Comparison of ENCODE assay signal across 10 mouse cellular contexts in genomic region chr7:43563300-43563699, GRCm38 (mm10). TPM values are rescaled to one million over a fixed set of nuclear protein-coding genes. Genes with fewer than 3 reads are reported as not detected.
DNase-seq lines count a peak whose midpoint lies in the region; ATAC-seq and TF ChIP-seq lines count a peak whose summit lies in the region.
"Had no signal": no experiment of that assay in that cellular context is flagged by ENCODE, and none has a peak within 500 bp of the region (broad histone marks: within the 10 kb centered on the region; RNA-seq: fewer than 3 reads in every experiment).

No protein-coding gene starts in this region.

- H3K27me3 ChIP-seq in heart, adult 2 months (ENCODE audit: control insufficient read depth, insufficient read depth, low read length): no peaks in the 10 kb centered on the region
- no peaks in the 10 kb centered on the region for H3K27me3 ChIP-seq in embryonic facial prominence, embryonic 11.5 days (ENCODE audit: control insufficient read depth, insufficient read depth, low read length)
- H3K27me3 ChIP-seq in hindbrain, embryonic 16.5 days (replicated peaks; ENCODE audit: control insufficient read depth, insufficient read depth, low read length): no peaks in the 10 kb centered on the region
- no peaks in the 10 kb centered on the region for H3K27me3 ChIP-seq in midbrain, embryonic 14.5 days (ENCODE audit: control insufficient read depth, insufficient read depth, low read length)

- no peak overlapping the region for H3K9ac ChIP-seq in heart, adult 2 months (ENCODE audit: low read depth, low read length)
- H3K9ac ChIP-seq in embryonic facial prominence, embryonic 11.5 days (replicated peaks; ENCODE audit: low read length): peak overlapping the region; percentile 85
- H3K9ac ChIP-seq in hindbrain, embryonic 16.5 days (ENCODE audit: low read depth, low read length): peak overlapping the region; percentile 85
- peak overlapping the region; percentile 63 for H3K9ac ChIP-seq in midbrain, embryonic 14.5 days (replicated peaks; ENCODE audit: low read length)

- no peak for TF ChIP-seq POLR2A in heart, adult 2 months (IDR thresholded peaks at IDR 0.05; ENCODE audit: insufficient read depth, low read depth, low read length)

- ATAC-seq in embryonic facial prominence, embryonic 11.5 days (replicated peaks; ENCODE audit: insufficient number of reproducible peaks, low FRiP score, low TSS enrichment, low read depth): no peak
- ATAC-seq in hindbrain, embryonic 16.5 days: no peak
- ATAC-seq in midbrain, embryonic 14.5 days (ENCODE audit: low FRiP score, low TSS enrichment): no peak
- ATAC-seq in erythroblast, adult 5-6 weeks (replicated peaks; ENCODE audit: low FRiP score, poor library complexity, severe bottlenecking): no peak

- TF ChIP-seq EP300 in heart, adult 2 months (IDR thresholded peaks at IDR 0.05; ENCODE audit: insufficient read depth, low read depth, low read length): no peak

- no peaks in the 10 kb centered on the region for H3K9me3 ChIP-seq in embryonic facial prominence, embryonic 11.5 days (replicated peaks; ENCODE audit: control insufficient read depth, low read length)
- H3K9me3 ChIP-seq in hindbrain, embryonic 16.5 days (ENCODE audit: control insufficient read depth, low read length): no peaks in the 10 kb centered on the region
- no peaks in the 10 kb centered on the region for H3K9me3 ChIP-seq in midbrain, embryonic 14.5 days (ENCODE audit: control insufficient read depth, low read length)

- WGBS in heart, adult 2 months: 48% methylated on average over 6 of the region's 6 CpGs
- 55% methylated on average over 6 of the region's 6 CpGs for WGBS in embryonic facial prominence, embryonic 11.5 days
- WGBS in hindbrain, embryonic 16.5 days: 66% methylated on average over 6 of the region's 6 CpGs
- 51% methylated on average over 6 of the region's 6 CpGs for WGBS in midbrain, embryonic 14.5 days

- H3K36me3 ChIP-seq in heart, adult 2 months (ENCODE audit: control insufficient read depth, insufficient read depth, low read length): no peaks in the 10 kb centered on the region
- no peaks in the 10 kb centered on the region; the same call in 1 of the 2 replicates for H3K36me3 ChIP-seq in embryonic facial prominence, embryonic 11.5 days (replicated peaks; ENCODE audit: control insufficient read depth, insufficient read depth, low read depth, low read length)
- H3K36me3 ChIP-seq in hindbrain, embryonic 16.5 days (ENCODE audit: control insufficient read depth, insufficient read depth, low read length): peaks cover 20% of the 10 kb centered on the region
- H3K36me3 ChIP-seq in midbrain, embryonic 14.5 days (ENCODE audit: control insufficient read depth, insufficient read depth, low read length): peaks cover 37% of the 10 kb centered on the region

- peaks cover 2% of the 10 kb centered on the region for H3K4me1 ChIP-seq in heart, adult 2 months (ENCODE audit: control insufficient read depth, insufficient read depth, low read length)
- H3K4me1 ChIP-seq in embryonic facial prominence, embryonic 11.5 days (ENCODE audit: control insufficient read depth, insufficient read depth, low read length): peaks cover 3% of the 10 kb centered on the region; the same call in 1 of the 2 replicates
- peaks cover 11% of the 10 kb centered on the region for H3K4me1 ChIP-seq in hindbrain, embryonic 16.5 days (ENCODE audit: control insufficient read depth, insufficient read depth, low read depth, low read length)
- peaks cover 15% of the 10 kb centered on the region for H3K4me1 ChIP-seq in midbrain, embryonic 14.5 days (ENCODE audit: control insufficient read depth, insufficient read depth, low read length)

- H3K4me3 ChIP-seq in heart, adult 2 months: peak overlapping the region; percentile 63; the same call in 1 of the 2 replicates
- H3K4me3 ChIP-seq in embryonic facial prominence, embryonic 11.5 days (ENCODE audit: low read depth, low read length): peak overlapping the region; percentile 70
- H3K4me3 ChIP-seq in hindbrain, embryonic 16.5 days (ENCODE audit: low read length): peak overlapping the region; percentile 81
- peak overlapping the region; percentile 66 for H3K4me3 ChIP-seq in midbrain, embryonic 14.5 days (replicated peaks; ENCODE audit: low read depth, low read length)

- H3K4me2 ChIP-seq in embryonic facial prominence, embryonic 11.5 days (ENCODE audit: low read depth, low read length): peak overlapping the region; percentile 71
- peak overlapping the region; percentile 83 for H3K4me2 ChIP-seq in hindbrain, embryonic 16.5 days (ENCODE audit: low read length)
- H3K4me2 ChIP-seq in midbrain, embryonic 14.5 days (ENCODE audit: low read length): peak overlapping the region; percentile 75

- no peak overlapping the region for H3K27ac ChIP-seq in heart, adult 2 months
- no peak overlapping the region for H3K27ac ChIP-seq in embryonic facial prominence, embryonic 11.5 days (replicated peaks; ENCODE audit: low read depth, low read length)
- H3K27ac ChIP-seq in hindbrain, embryonic 16.5 days (ENCODE audit: low read depth, low read length): peak overlapping the region; percentile 85; the same call in 1 of the 2 replicates
- H3K27ac ChIP-seq in midbrain, embryonic 14.5 days (replicated peaks; ENCODE audit: low read depth, low read length): peak overlapping the region; percentile 89; the same call in 1 of the 2 replicates

- DNase-seq in heart, adult 2 months: peak; percentile 15 to 26
- no peak for DNase-seq in heart, postnatal 4 days
- no peak for DNase-seq in embryonic facial prominence, embryonic 11.5 days (ENCODE audit: low spot score)
- DNase-seq in midbrain, embryonic 14.5 days: no peak
- no peak for DNase-seq in frontal cortex, postnatal 36 days (ENCODE audit: low spot score in 2 of 2)
- DNase-seq in frontal cortex, postnatal 25 days (ENCODE audit: low spot score in 2 of 2): no peak
- DNase-seq: cerebellum, adult 9-11 months had no signal

- intact Hi-C loops in heart, adult 2 months (cut with DNase I): loop anchor here (2.0 to 10.0 kb wide), 3 partner anchors 16 to 258 kb away; partner anchors contain the start of genes Ctu1 and Zfp719

- TF ChIP-seq CTCF in heart, adult 2 months (IDR thresholded peaks at IDR 0.05): no peak

- H3K79me2 ChIP-seq in heart, adult 2 months (replicated peaks; ENCODE audit: control insufficient read depth, insufficient read depth, low read length): no peaks in the 10 kb centered on the region

RNA-seq across cellular contexts. Expression of gene Zfp658, which starts 1.2 kb away (rescaled TPM):
- under 1 TPM; 0.86 to 0.93 TPM for total RNA-seq in heart, adult 2 months (2021)
- polyA plus RNA-seq in heart, adult 2 months (2012; rRNA removed): 0.70 and 1.0 TPM in 2 replicates
- total RNA-seq in heart, postnatal 4 days (2021): 1 to 10 TPM; 1.0 to 1.1 TPM
- 5.4 and 7.1 TPM in 2 replicates for polyA plus RNA-seq in embryonic facial prominence, embryonic 11.5 days (2014; fragmentation: Nextera tagmentation; extraction: Ambion mirVana)
- polyA plus RNA-seq in hindbrain, embryonic 16.5 days (2015; fragmentation: Nextera tagmentation; extraction: Ambion mirVana): 6.9 and 7.9 TPM in 2 replicates
- polyA plus RNA-seq in midbrain, embryonic 14.5 days (2014; fragmentation: Nextera tagmentation; extraction: Ambion mirVana): 7.0 and 10.3 TPM in 2 replicates
- total RNA-seq in erythroblast, adult 5-6 weeks (2015; ENCODE audit: low replicate concordance): 0.84 TPM in 1 of 2 replicates, not detected in the other
- 0.70 TPM in 1 of 2 replicates, not detected in the other for total RNA-seq in erythroblast, adult 5-6 weeks (2017; ENCODE audit: low replicate concordance)

RNA-seq across cellular contexts. Expression of gene Zfp719, which starts 16.1 kb away (rescaled TPM):
- total RNA-seq in heart, adult 2 months (2021): 1 to 10 TPM; 3.8 to 5.9 TPM
- polyA plus RNA-seq in heart, adult 2 months (2012; rRNA removed): 1.4 and 3.3 TPM in 2 replicates
- total RNA-seq in heart, postnatal 4 days (2021): 1 to 10 TPM; 9.4 to 10.0 TPM
- 19.3 and 19.6 TPM in 2 replicates for polyA plus RNA-seq in embryonic facial prominence, embryonic 11.5 days (2014; fragmentation: Nextera tagmentation; extraction: Ambion mirVana)
- polyA plus RNA-seq in hindbrain, embryonic 16.5 days (2015; fragmentation: Nextera tagmentation; extraction: Ambion mirVana): 14.4 and 16.2 TPM in 2 replicates
- 14.5 and 19.4 TPM in 2 replicates for polyA plus RNA-seq in midbrain, embryonic 14.5 days (2014; fragmentation: Nextera tagmentation; extraction: Ambion mirVana)
- total RNA-seq in erythroblast, adult 5-6 weeks (2015; ENCODE audit: low replicate concordance): 0.19 and 4.6 TPM in 2 replicates
- total RNA-seq in erythroblast, adult 5-6 weeks (2017; ENCODE audit: low replicate concordance): 1.1 and 2.2 TPM in 2 replicates

RNA-seq across cellular contexts. Expression of gene Cd33, which starts 19.1 kb away (rescaled TPM):
- total RNA-seq in heart, adult 2 months (2021): 1 to 10 TPM; 2.4 to 3.5 TPM
- 7.6 and 7.9 TPM in 2 replicates for polyA plus RNA-seq in heart, adult 2 months (2012; rRNA removed)
- total RNA-seq in heart, postnatal 4 days (2021): 1 to 10 TPM; 1.7 to 2.1 TPM
- 1.3 and 1.5 TPM in 2 replicates for polyA plus RNA-seq in embryonic facial prominence, embryonic 11.5 days (2014; fragmentation: Nextera tagmentation; extraction: Ambion mirVana)
- 1.3 and 1.9 TPM in 2 replicates for polyA plus RNA-seq in hindbrain, embryonic 16.5 days (2015; fragmentation: Nextera tagmentation; extraction: Ambion mirVana)
- polyA plus RNA-seq in midbrain, embryonic 14.5 days (2014; fragmentation: Nextera tagmentation; extraction: Ambion mirVana): 0.38 and 0.65 TPM in 2 replicates
- 20.8 and 23.8 TPM in 2 replicates for total RNA-seq in erythroblast, adult 5-6 weeks (2015; ENCODE audit: low replicate concordance)
- 9.1 and 12.0 TPM in 2 replicates for total RNA-seq in erythroblast, adult 5-6 weeks (2017; ENCODE audit: low replicate concordance)

RNA-seq across cellular contexts. Expression of gene Zfp819, which starts 43.7 kb away (rescaled TPM):
- total RNA-seq in heart, adult 2 months (2021): not detected
- polyA plus RNA-seq in heart, adult 2 months (2012; rRNA removed): not detected in 2 replicates
- total RNA-seq in heart, postnatal 4 days (2021): not detected
- polyA plus RNA-seq in embryonic facial prominence, embryonic 11.5 days (2014; fragmentation: Nextera tagmentation; extraction: Ambion mirVana): 0.14 and 0.67 TPM in 2 replicates
- polyA plus RNA-seq in hindbrain, embryonic 16.5 days (2015; fragmentation: Nextera tagmentation; extraction: Ambion mirVana): 0.45 and 0.46 TPM in 2 replicates
- 0.27 and 0.54 TPM in 2 replicates for polyA plus RNA-seq in midbrain, embryonic 14.5 days (2014; fragmentation: Nextera tagmentation; extraction: Ambion mirVana)
- not detected in 2 replicates for total RNA-seq in erythroblast, adult 5-6 weeks (2015; ENCODE audit: low replicate concordance)
- total RNA-seq in erythroblast, adult 5-6 weeks (2017; ENCODE audit: low replicate concordance): not detected in 2 replicates
- polyA plus RNA-seq: C2C12 had no signal

RNA-seq across cellular contexts. Expression of gene 4931406B18Rik, which starts 57.6 kb away (rescaled TPM):
- not detected for total RNA-seq in heart, adult 2 months (2021)
- polyA plus RNA-seq in heart, adult 2 months (2012; rRNA removed): not detected in 2 replicates
- not detected for total RNA-seq in heart, postnatal 4 days (2021)
- not detected in 2 replicates for polyA plus RNA-seq in embryonic facial prominence, embryonic 11.5 days (2014; fragmentation: Nextera tagmentation; extraction: Ambion mirVana)
- 0.07 and 0.11 TPM in 2 replicates for polyA plus RNA-seq in hindbrain, embryonic 16.5 days (2015; fragmentation: Nextera tagmentation; extraction: Ambion mirVana)
- polyA plus RNA-seq in midbrain, embryonic 14.5 days (2014; fragmentation: Nextera tagmentation; extraction: Ambion mirVana): not detected in 2 replicates
- not detected in 2 replicates for total RNA-seq in erythroblast, adult 5-6 weeks (2015; ENCODE audit: low replicate concordance)
- total RNA-seq in erythroblast, adult 5-6 weeks (2017; ENCODE audit: low replicate concordance): not detected in 2 replicates
- polyA plus RNA-seq: C2C12 had no signal

Comparison
In these comparisons a context has a peak if more than half of its experiments do, and no peak if none do; other contexts are left out.
1. DNase-seq: peak in heart, adult 2 months (2 of 2); none in heart, postnatal 4 days (single experiment), embryonic facial prominence, embryonic 11.5 days (single experiment), midbrain, embryonic 14.5 days (single experiment), frontal cortex, postnatal 36 days (0 of 2) and frontal cortex, postnatal 25 days (0 of 2).
2. H3K27ac ChIP-seq: peak in hindbrain, embryonic 16.5 days (single experiment) and midbrain, embryonic 14.5 days (single experiment); none in heart, adult 2 months (single experiment) and embryonic facial prominence, embryonic 11.5 days (single experiment).
3. Peak in every context shown above with its lines, with median percentiles within 50 percentile points of each other: H3K4me3 ChIP-seq and H3K4me2 ChIP-seq.